Mouse (Mus musculus) MEL (cell line): ENCODE measurements around the gene Zfyve21.

Experiments used
- CTCF ChIP-seq, 3 experiments: IDR thresholded peaks in 2 of 3; conservative IDR thresholded peaks in 1 of 3; 2 replicates each; pipeline ENCODE4 v1.5.1; 2011 to 2012; ENCODE audit warnings: low read length in 3 of 3, low read depth in 2 of 3, mild to moderate bottlenecking in 2 of 3, improper control_type of control experiment in 1 of 3, inconsistent platforms in 1 of 3, mixed read lengths in 1 of 3, moderate library complexity in 1 of 3; ENCODE audit not compliant: control insufficient read depth in 1 of 3, insufficient read depth in 1 of 3, poor library complexity in 1 of 3, severe bottlenecking in 1 of 3
- EP300 ChIP-seq, 2 experiments: IDR thresholded peaks; 2 replicates each; pipeline ENCODE4 v1.6.1; 2011; ENCODE audit warnings: improper control_type of control experiment in 2 of 2, low read length in 2 of 2, low read depth in 1 of 2, mild to moderate bottlenecking in 1 of 2
- MAX ChIP-seq: IDR thresholded peaks from 2 replicates; pipeline ENCODE4 v1.6.1; 2011; ENCODE audit warnings: low read length, improper control_type of control experiment
- POLR2A ChIP-seq, 2 experiments: IDR thresholded peaks; 2 replicates each; pipeline ENCODE4 v1.6.1; 2011 to 2012; ENCODE audit warnings: low read length in 2 of 2, mild to moderate bottlenecking in 2 of 2, control low read depth in 1 of 2, improper control_type of control experiment in 1 of 2, low read depth in 1 of 2, moderate library complexity in 1 of 2; ENCODE audit not compliant: control insufficient read depth in 1 of 2, insufficient read depth in 1 of 2, poor library complexity in 1 of 2
- TAL1 ChIP-seq: IDR thresholded peaks from 2 replicates; pipeline ENCODE4 v1.6.1; 2012; ENCODE audit warnings: mild to moderate bottlenecking, inconsistent platforms, low read length, moderate library complexity, mixed read lengths
- TCF12 ChIP-seq: IDR thresholded peaks from 2 replicates; pipeline ENCODE4 v1.6.1; 2014; ENCODE audit warnings: low read depth, mild to moderate bottlenecking, inconsistent platforms, low read length, improper control_type of control experiment, moderate library complexity
- USF1 ChIP-seq: IDR thresholded peaks from 2 replicates; pipeline ENCODE4 v1.6.1; 2014; ENCODE audit warnings: low read depth, mild to moderate bottlenecking, inconsistent platforms, low read length, improper control_type of control experiment, moderate library complexity
- USF2 ChIP-seq, 2 experiments: IDR thresholded peaks; 2 replicates each; pipeline ENCODE4 v1.6.1; 2011 to 2012; ENCODE audit warnings: improper control_type of control experiment in 2 of 2, low read length in 2 of 2, borderline replicate concordance in 1 of 2, inconsistent platforms in 1 of 2, low read depth in 1 of 2, mild to moderate bottlenecking in 1 of 2; ENCODE audit not compliant: insufficient read depth in 1 of 2

- no peak for TF ChIP-seq USF2 (IDR thresholded peaks at IDR 0.05; ENCODE audit: borderline replicate concordance in 1 of 2, insufficient read depth in 1 of 2, low read depth in 1 of 2, low read length in 2 of 2)
- TF ChIP-seq POLR2A (IDR thresholded peaks at IDR 0.05; ENCODE audit: control insufficient read depth in 1 of 2, insufficient read depth in 1 of 2, low read depth in 1 of 2, low read length in 2 of 2, poor library complexity in 1 of 2) = no peak
- no peak for TF ChIP-seq TAL1
- TF ChIP-seq EP300 (IDR thresholded peaks at IDR 0.05; ENCODE audit: low read depth in 1 of 2, low read length in 2 of 2) = no peak
- TF ChIP-seq CTCF (IDR thresholded peaks at IDR 0.05 in 2 of 3, conservative IDR thresholded peaks at IDR 0.05 in 1 of 3; ENCODE audit: control insufficient read depth in 1 of 3, insufficient read depth in 1 of 3, low read depth in 2 of 3, low read length in 3 of 3, poor library complexity in 1 of 3, severe bottlenecking in 1 of 3) = no peak
- no peak for TF ChIP-seq TCF12
- no peak for TF ChIP-seq MAX
- TF ChIP-seq USF1 = no peak
Measured at GRCm38 (mm10) chr12:111832643-111833042, 18.7 kb downstream of the Zfyve21 start.
